Mouse (Mus musculus) CH12.LX (cell line): ENCODE measurements around the gene Skint6. TPM values are rescaled to one million over a fixed set of nuclear protein-coding genes. Genes with fewer than 3 reads are reported as not detected.

Source experiments
- DNase-seq: peaks from one replicate; pipeline ENCODE4 v3.0.0-alpha.2; 2013; ENCODE audit errors: extremely low read depth
- H3K27ac ChIP-seq: 2 replicates; pipeline ENCODE4 v1.5.1; 2012; ENCODE audit warnings: low read depth, mild to moderate bottlenecking, control low read depth, moderate library complexity; ENCODE audit not compliant: insufficient read depth
- H3K27me3 ChIP-seq: replicated peaks from 2 replicates; pipeline ENCODE3; 2012; ENCODE audit warnings: inconsistent platforms
- H3K36me3 ChIP-seq, 2 experiments: replicated peaks in 1 of 2; 2 replicates each; pipeline versions ENCODE3 to v1.6.1; 2012; ENCODE audit warnings: inconsistent platforms in 1 of 2, low read length in 1 of 2, mild to moderate bottlenecking in 1 of 2, mixed read lengths in 1 of 2, moderate library complexity in 1 of 2; ENCODE audit not compliant: control insufficient read depth in 1 of 2, insufficient read depth in 1 of 2
- H3K4me1 ChIP-seq, 2 experiments: 2 replicates each; pipeline ENCODE4 v1.6.1; 2012; ENCODE audit warnings: inconsistent platforms in 1 of 2, moderate library complexity in 1 of 2; ENCODE audit not compliant: insufficient read depth in 2 of 2, control insufficient read depth in 1 of 2
- H3K4me2 ChIP-seq: 2 replicates; pipeline ENCODE4 v1.6.1; 2012; ENCODE audit warnings: low read depth, mild to moderate bottlenecking, control low read depth; ENCODE audit not compliant: poor library complexity, insufficient read depth, severe bottlenecking
- H3K4me3 ChIP-seq, 3 experiments: fragments of 150-350 bp in 1 of 3; sonication (generic) in 1 of 3; replicated peaks in 1 of 3; 2 replicates each; pipeline versions ENCODE3 to v1.5.1; 2011 to 2012; ENCODE audit warnings: low read depth in 2 of 3, low read length in 2 of 3, mild to moderate bottlenecking in 2 of 3, moderate library complexity in 2 of 3, control low read depth in 1 of 3, improper control_type of control experiment in 1 of 3, inconsistent platforms in 1 of 3, mixed read lengths in 1 of 3; ENCODE audit not compliant: poor library complexity in 1 of 3
- H3K79me2 ChIP-seq: replicated peaks from 2 replicates; pipeline ENCODE4 v1.6.1; 2012; ENCODE audit warnings: mild to moderate bottlenecking, moderate library complexity; ENCODE audit not compliant: control insufficient read depth, poor library complexity, insufficient read depth, severe bottlenecking; ENCODE audit errors: extremely low read depth
- H3K9ac ChIP-seq: 2 replicates; pipeline ENCODE4 v1.6.1; 2012; ENCODE audit warnings: low read depth, mild to moderate bottlenecking, control low read depth, moderate library complexity; ENCODE audit not compliant: insufficient read depth
- H3K9me3 ChIP-seq: replicated peaks from 2 replicates; pipeline ENCODE3; 2012; ENCODE audit warnings: low read length, inconsistent platforms, mixed read lengths
- BHLHE40 ChIP-seq: IDR thresholded peaks from 2 replicates; pipeline ENCODE4 v1.6.1; 2011; ENCODE audit warnings: mild to moderate bottlenecking, low read depth, low read length, improper control_type of control experiment
- CTCF ChIP-seq, 2 experiments: IDR thresholded peaks in 1 of 2; conservative IDR thresholded peaks in 1 of 2; 2 replicates each; pipeline ENCODE4 v1.5.1; 2011 to 2012; ENCODE audit warnings: low read depth in 2 of 2, low read length in 2 of 2, improper control_type of control experiment in 1 of 2, inconsistent platforms in 1 of 2, mild to moderate bottlenecking in 1 of 2, moderate library complexity in 1 of 2
- EP300 ChIP-seq: IDR thresholded peaks from 2 replicates; pipeline ENCODE4 v1.6.1; 2011; ENCODE audit warnings: low read length, improper control_type of control experiment
- POLR2A ChIP-seq: IDR thresholded peaks from 2 replicates; pipeline ENCODE4 v1.6.1; 2011; ENCODE audit warnings: low read depth, mild to moderate bottlenecking, improper control_type of control experiment, low read length
- POLR2AphosphoS2 ChIP-seq: IDR thresholded peaks from 2 replicates; pipeline ENCODE4 v1.6.1; 2011; ENCODE audit warnings: low read depth, low read length, improper control_type of control experiment
- SMC3 ChIP-seq: IDR thresholded peaks from 2 replicates; pipeline ENCODE4 v1.6.1; 2011; ENCODE audit warnings: low read depth, low read length, improper control_type of control experiment
- ZNF384 ChIP-seq: IDR thresholded peaks from 2 replicates; pipeline ENCODE4 v1.6.1; 2012; ENCODE audit warnings: low read depth, low read length, improper control_type of control experiment, inconsistent platforms
- dilution Hi-C: fragments of 300-500 bp; cut with MboI; formaldehyde crosslinking; loops from 2 replicates; pipeline ENCODE4 v1.14.3; 2020; ENCODE audit warnings: low sequenced_read_pairs; ENCODE audit not compliant: extremely low pct_unique_long_range_greater_than_20kb, extremely low pct_ligation_motif_present
- in situ Hi-C: fragments of 300-500 bp; cut with MboI; formaldehyde crosslinking; loops from 3 replicates; pipeline ENCODE4 v1.14.3; 2019; ENCODE audit warnings: low sequenced_read_pairs, low pct_ligation_motif_present, low pct_unique_long_range_greater_than_20kb, mixed read lengths
- polyA plus RNA-seq: library from polyadenylated mRNA; unstranded; fragments of >175 nt; gene quantifications from 2 replicates; pipeline ENCODE4 v1.2.1, GENCODE M21; 2012; ENCODE audit warnings: low read depth; ENCODE audit not compliant: insufficient read length
- total RNA-seq, 2 experiments: library from RNA; depleted of rRNA; stranded (reverse); fragments of 300-350 nt in 1 of 2; fragments of >200 nt in 1 of 2; gene quantifications; 2 replicates each; pipeline ENCODE4 v1.2.3; 2012 to 2014

Gene Skint6
- total and polyA plus RNA-seq, 3 experiments = not detected

DNA sequence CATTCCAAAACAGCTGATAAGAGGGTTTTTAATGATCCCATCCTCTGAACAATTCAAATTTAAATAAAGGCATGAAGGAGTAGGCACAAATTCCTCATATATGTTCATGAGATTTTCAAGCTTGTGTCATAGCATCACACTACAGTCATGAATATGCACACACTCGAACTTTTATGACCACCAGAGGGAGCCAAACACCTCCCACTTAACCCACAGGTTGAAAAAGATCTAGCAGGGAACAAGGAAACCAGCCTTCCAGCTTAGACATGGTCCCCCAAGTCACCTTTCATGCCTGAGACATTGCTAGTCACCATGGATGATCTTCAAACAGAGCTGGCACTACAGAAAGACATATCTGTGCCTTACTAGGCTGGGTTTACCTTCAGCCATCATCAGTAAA is 496.1 kb downstream of the Skint6 start:
- Histone ChIP-seq H3K9me3 (peaks cover 39% of the 10 kb centered on the region), H3K27ac (no peak overlapping the region), H3K4me2 (no peak overlapping the region), H3K4me1 (no peaks in the 10 kb centered on the region), H3K27me3 (no peaks in the 10 kb centered on the region), H3K4me3 (no peak overlapping the region), H3K79me2 (no peaks in the 10 kb centered on the region), H3K36me3 (no peaks in the 10 kb centered on the region), H3K9ac (no peak overlapping the region)
- no peak for DNase-seq
- TF ChIP-seq SMC3 (0 out of 2 replicates have a peak, but pooled peaks have one; percentile 3), CTCF (conservative IDR thresholded peaks at IDR 0.05 in 1 of 2, IDR thresholded peaks at IDR 0.05 in 1 of 2; ENCODE audit: low read depth in 2 of 2, low read length in 2 of 2) (peak in 1 of 2 experiments; percentile 14; a peak in 2 of 4 replicates), POLR2A (no peak)
- dilution Hi-C loops = no loop called here
- in situ Hi-C loops = no loop called here

DNA sequence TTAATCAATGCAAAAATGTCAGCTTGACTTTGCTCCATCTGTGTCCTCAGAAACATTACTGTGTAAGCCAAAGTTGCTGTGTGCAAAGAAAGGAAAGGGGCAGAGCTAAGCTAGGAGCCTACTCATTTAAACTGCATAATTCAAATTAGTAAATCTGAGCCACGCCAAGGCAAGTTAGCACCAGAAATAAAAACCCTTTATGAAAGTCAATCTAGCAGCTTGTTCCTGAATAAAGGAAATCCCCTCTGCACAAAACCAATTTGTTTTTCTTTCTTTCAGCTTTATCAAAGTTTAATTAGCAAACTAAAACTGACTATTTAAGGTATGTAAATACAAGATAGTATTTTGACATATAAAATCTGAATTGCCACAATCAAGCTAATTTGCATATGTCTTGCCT is 512.0 kb downstream of the Skint6 start, which contains the start of gene Skint10:
Gene Skint10, minus strand, starts transcription at position 101 of the 400 bp plus-strand sequence.
- no peak within 1 kb of the TSS for H3K27ac ChIP-seq
- in situ Hi-C loops = no loop called here
- H3K27me3 ChIP-seq = no peaks in the 10 kb centered on the region
- H3K36me3 ChIP-seq = no peaks in the 10 kb centered on the region
- no peak within 1 kb of the TSS for H3K4me2 ChIP-seq
- H3K4me1 ChIP-seq = no peaks in the 10 kb centered on the region
- TF ChIP-seq ZNF384 (no peak), BHLHE40 (no peak), EP300 (no peak), POLR2AphosphoS2 (no peak)
- TF ChIP-seq, all 38 proteins: peak for 0
- no peak within 1 kb of the TSS for H3K9ac ChIP-seq
- dilution Hi-C loops = no loop called here
- H3K9me3 ChIP-seq = peaks cover 15% of the 10 kb centered on the region
- H3K79me2 ChIP-seq = no peaks in the 10 kb centered on the region
- H3K4me3 ChIP-seq = no peak within 1 kb of the TSS
- DNase-seq = no peak
